Mouse (Mus musculus): ENCODE data around the gene Dok3. TPM values are rescaled to one million over a fixed set of nuclear protein-coding genes. Genes with fewer than 3 reads are reported as not detected.

The Dok3 gene
- polyA plus RNA-seq, 1 experiment from 2014 or later = 2.5 TPM

DNA sequence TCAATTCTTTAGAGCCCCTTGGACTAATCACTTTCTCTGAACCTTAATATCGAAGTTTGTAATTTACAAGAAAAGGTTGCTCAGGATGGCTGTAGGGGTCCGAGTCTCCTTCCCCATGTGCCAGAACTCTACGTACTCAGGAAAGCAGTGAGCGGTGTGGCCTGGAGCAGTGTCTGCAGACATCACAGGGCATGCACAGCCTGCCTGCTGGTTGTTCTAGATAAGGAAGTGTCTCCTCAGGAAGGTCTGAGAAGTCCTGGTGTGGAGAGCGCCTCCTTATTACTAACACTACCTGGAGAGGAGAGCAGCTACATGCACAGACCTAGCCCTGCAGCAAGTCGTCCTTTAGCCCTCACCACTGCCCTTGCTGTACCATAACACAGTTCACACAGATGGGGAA is 15.7 kb upstream of the Dok3 start:
- peaks cover 82% of the 10 kb centered on the region for H3K36me3 ChIP-seq (ENCODE audit: insufficient read depth, low read length)
- ATAC-seq (ENCODE audit: low FRiP score, low TSS enrichment) = no peak
- no peak overlapping the region for H3K9ac ChIP-seq (replicated peaks; ENCODE audit: low read length)
- no peaks in the 10 kb centered on the region for H3K9me3 ChIP-seq (ENCODE audit: low read length)
- H3K27ac ChIP-seq (ENCODE audit: low read length) = no peak overlapping the region
- no peaks in the 10 kb centered on the region for H3K4me1 ChIP-seq (ENCODE audit: insufficient read depth, low read length)
- no peaks in the 10 kb centered on the region for H3K27me3 ChIP-seq (ENCODE audit: insufficient read depth, low read length)
- no peak overlapping the region for H3K4me2 ChIP-seq (replicated peaks; ENCODE audit: low read depth, low read length)
- 91% methylated on average over 6 of the region's 6 CpGs for WGBS
- no peak overlapping the region for H3K4me3 ChIP-seq (ENCODE audit: low read length)

DNA sequence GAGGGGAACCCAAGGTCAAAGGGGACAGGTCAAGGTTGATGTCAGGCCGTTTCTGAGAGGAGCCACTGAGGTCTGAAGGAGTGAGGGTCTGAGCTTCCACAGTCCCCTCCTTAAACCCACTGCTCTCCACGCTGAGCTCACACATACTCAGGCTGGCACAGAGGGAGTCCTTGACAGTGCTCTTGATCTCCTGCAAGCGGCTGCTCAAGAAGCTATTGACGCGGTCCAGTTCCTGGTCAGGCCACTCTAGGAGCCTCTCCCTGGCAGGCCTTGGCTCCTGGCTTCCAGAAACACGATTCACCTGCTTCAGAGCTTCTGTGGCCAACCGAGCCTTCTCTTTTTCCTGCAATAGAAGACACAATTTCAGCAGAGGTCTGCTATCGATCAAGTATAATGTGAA is 14.4 kb upstream of the Dok3 start:
- Histone ChIP-seq H3K4me1 (ENCODE audit: insufficient read depth, low read length) (no peaks in the 10 kb centered on the region), H3K36me3 (ENCODE audit: insufficient read depth, low read length) (peaks cover 85% of the 10 kb centered on the region), H3K4me3 (ENCODE audit: low read length) (no peak overlapping the region), H3K27me3 (ENCODE audit: insufficient read depth, low read length) (no peaks in the 10 kb centered on the region), H3K9ac (replicated peaks; ENCODE audit: low read length) (no peak overlapping the region), H3K9me3 (ENCODE audit: low read length) (no peaks in the 10 kb centered on the region), H3K4me2 (replicated peaks; ENCODE audit: low read depth, low read length) (no peak overlapping the region), H3K27ac (ENCODE audit: low read length) (no peak overlapping the region)
- ATAC-seq (ENCODE audit: low FRiP score, low TSS enrichment) = no peak
- WGBS = 86% methylated on average over 8 of the region's 8 CpGs

DNA sequence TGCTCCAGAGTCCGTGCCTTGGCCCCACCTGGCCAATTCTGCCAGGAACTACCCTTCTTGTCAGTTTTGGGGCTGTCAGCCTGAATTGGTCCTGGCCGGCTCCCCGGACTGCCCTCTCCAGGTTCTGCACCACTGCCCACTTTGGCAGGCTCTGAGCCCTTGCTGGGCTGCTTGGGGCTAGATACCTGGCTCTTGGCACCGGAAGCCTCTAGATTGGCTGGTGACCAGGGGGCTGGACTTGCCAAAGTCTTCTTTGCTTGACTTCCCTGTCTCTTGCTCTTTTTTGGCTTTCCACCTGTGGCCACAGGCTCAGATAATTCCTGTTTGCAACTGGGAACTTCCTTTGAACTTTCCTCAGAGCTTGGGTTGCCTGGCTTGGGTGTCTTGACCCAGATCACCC is 13.8 kb upstream of the Dok3 start:
- Histone ChIP-seq H3K4me2 (replicated peaks; ENCODE audit: low read depth, low read length) (no peak overlapping the region), H3K36me3 (ENCODE audit: insufficient read depth, low read length) (peaks cover 84% of the 10 kb centered on the region), H3K9me3 (ENCODE audit: low read length) (no peaks in the 10 kb centered on the region), H3K4me3 (ENCODE audit: low read length) (no peak overlapping the region), H3K4me1 (ENCODE audit: insufficient read depth, low read length) (no peaks in the 10 kb centered on the region), H3K27ac (ENCODE audit: low read length) (no peak overlapping the region), H3K27me3 (ENCODE audit: insufficient read depth, low read length) (no peaks in the 10 kb centered on the region), H3K9ac (replicated peaks; ENCODE audit: low read length) (no peak overlapping the region)
- ATAC-seq (ENCODE audit: low FRiP score, low TSS enrichment) = no peak
- WGBS = 97% methylated on average over 4 of the region's 4 CpGs

DNA sequence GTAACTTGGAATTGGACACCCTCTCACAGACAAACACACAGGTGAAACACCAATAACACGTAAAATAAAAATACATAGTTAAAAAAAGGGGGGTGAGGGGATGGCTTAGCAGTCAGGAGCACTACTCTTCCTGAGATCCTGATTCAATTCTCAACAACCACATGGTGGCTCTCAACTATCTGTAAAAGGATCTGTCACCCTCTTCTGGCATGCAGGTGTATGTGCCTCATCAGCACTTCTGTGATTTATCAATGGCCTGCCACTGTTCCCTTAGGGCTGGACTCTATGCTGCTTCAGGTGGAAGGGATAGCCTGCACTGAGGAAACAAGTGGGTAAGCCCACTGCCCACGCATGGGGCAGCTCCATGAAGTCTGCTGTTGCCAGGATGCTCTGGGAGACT is 11.8 kb upstream of the Dok3 start:
- peaks cover 64% of the 10 kb centered on the region for H3K36me3 ChIP-seq (ENCODE audit: insufficient read depth, low read length)
- H3K9me3 ChIP-seq (ENCODE audit: low read length) = no peaks in the 10 kb centered on the region
- ATAC-seq (ENCODE audit: low FRiP score, low TSS enrichment) = no peak
- no peak overlapping the region for H3K9ac ChIP-seq (replicated peaks; ENCODE audit: low read length)
- H3K4me1 ChIP-seq (ENCODE audit: insufficient read depth, low read length) = no peaks in the 10 kb centered on the region; the same call in 1 of the 2 replicates
- H3K27ac ChIP-seq (ENCODE audit: low read length) = no peak overlapping the region
- H3K27me3 ChIP-seq (ENCODE audit: insufficient read depth, low read length) = no peaks in the 10 kb centered on the region
- H3K4me2 ChIP-seq (replicated peaks; ENCODE audit: low read depth, low read length) = no peak overlapping the region
- 91% methylated on average over 2 of the region's 2 CpGs for WGBS
- H3K4me3 ChIP-seq (ENCODE audit: low read length) = no peak overlapping the region

DNA sequence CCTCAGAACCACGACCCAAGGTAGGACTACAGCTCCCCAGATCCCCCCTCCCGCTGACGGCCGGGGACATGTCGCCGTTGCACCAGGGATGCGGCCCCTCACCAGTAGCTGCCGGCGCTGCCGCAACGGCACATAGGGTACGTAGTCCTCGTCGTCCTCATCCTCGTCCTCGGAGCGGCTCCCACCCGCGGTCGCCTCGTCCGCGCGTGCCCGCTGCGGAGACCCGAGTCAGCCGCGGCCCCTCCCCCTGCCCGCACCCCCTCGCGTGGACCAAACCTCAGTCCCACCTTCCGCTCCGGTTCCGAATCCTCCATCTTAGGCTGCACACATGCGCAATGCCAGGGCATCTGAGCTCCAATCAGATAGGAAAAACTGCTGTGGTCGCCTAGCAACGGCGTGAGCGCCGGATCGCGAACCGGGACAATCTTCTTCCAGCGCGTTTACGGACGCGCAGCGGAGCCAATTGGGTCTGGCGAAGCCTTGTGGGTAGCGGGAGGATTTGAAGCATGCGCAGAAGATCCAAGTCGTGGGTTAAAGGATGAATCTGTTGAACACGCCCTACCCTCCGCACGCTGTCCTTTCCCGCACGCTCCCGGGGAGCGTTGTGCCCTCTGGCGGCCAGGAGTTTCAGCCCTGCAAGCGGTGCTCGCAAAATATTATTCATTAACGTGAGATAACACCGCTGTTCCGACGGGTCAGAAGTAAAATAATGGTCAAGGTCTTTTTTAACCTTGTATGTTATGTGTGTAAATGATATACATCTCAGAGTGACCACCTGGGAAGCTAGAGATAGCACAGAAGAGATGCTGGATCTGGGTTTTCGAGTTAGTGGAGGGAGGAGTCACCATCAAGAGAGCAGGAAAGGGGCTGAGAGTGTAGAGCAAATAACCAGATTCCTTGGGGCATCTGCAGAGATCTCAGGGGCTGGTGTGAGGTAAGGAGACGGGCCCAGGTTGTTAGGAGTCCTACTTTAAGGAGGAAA is 7.4 kb upstream of the Dok3 start, which contains the start of gene Ddx41:
TSS of gene Ddx41 (minus strand) at position 465 of the 982 bp plus-strand sequence.
- Histone ChIP-seq H3K27me3 (ENCODE audit: insufficient read depth, low read length) (no peaks in the 10 kb centered on the region), H3K4me3 (ENCODE audit: low read length) (peak within 1 kb of the TSS; percentile 92), H3K4me2 (replicated peaks; ENCODE audit: low read depth, low read length) (peak within 1 kb of the TSS; percentile 94), H3K9me3 (ENCODE audit: low read length) (no peaks in the 10 kb centered on the region), H3K4me1 (ENCODE audit: insufficient read depth, low read length) (peaks cover 10% of the 10 kb centered on the region), H3K27ac (ENCODE audit: low read length) (peak within 1 kb of the TSS; percentile 0; the same call in 1 of the 2 replicates), H3K9ac (replicated peaks; ENCODE audit: low read length) (peak within 1 kb of the TSS; percentile 88), H3K36me3 (ENCODE audit: insufficient read depth, low read length) (peaks cover 61% of the 10 kb centered on the region)
- peak; percentile 98 for ATAC-seq (ENCODE audit: low FRiP score, low TSS enrichment)
- under 1% methylated on average over 70 of the region's 70 CpGs for WGBS

DNA sequence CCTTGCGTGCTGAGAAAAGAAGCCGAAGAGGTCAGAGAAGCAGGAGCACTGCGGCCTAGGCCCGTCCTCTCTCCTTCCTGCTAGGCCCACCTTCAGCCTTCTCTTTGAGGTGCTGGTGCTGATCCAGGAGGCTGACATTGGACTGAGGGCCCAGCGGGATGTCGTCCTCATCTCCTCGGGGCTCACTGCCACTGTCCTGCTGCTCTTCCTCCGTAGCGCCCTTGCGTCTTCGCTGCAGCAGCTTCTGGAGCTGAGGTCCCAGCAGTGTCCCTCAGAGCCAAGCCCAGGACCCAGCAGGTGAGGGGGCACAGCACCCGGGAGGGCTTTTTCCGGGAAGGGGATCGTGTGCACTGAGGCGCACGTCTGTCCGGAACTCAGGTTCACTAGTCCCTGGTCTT is 6.7 kb upstream of the Dok3 start:
- ATAC-seq (ENCODE audit: low FRiP score, low TSS enrichment) = peak; percentile 32
- no peaks in the 10 kb centered on the region for H3K27me3 ChIP-seq (ENCODE audit: insufficient read depth, low read length)
- peak overlapping the region; percentile 88 for H3K9ac ChIP-seq (replicated peaks; ENCODE audit: low read length)
- H3K9me3 ChIP-seq (ENCODE audit: low read length) = no peaks in the 10 kb centered on the region
- H3K4me2 ChIP-seq (replicated peaks; ENCODE audit: low read depth, low read length) = peak overlapping the region; percentile 94
- WGBS = 15% methylated on average over 17 of the region's 17 CpGs
- H3K27ac ChIP-seq (ENCODE audit: low read length) = no peak overlapping the region
- peaks cover 10% of the 10 kb centered on the region for H3K4me1 ChIP-seq (ENCODE audit: insufficient read depth, low read length)
- H3K36me3 ChIP-seq (ENCODE audit: insufficient read depth, low read length) = peaks cover 60% of the 10 kb centered on the region
- peak overlapping the region; percentile 92 for H3K4me3 ChIP-seq (ENCODE audit: low read length)

DNA sequence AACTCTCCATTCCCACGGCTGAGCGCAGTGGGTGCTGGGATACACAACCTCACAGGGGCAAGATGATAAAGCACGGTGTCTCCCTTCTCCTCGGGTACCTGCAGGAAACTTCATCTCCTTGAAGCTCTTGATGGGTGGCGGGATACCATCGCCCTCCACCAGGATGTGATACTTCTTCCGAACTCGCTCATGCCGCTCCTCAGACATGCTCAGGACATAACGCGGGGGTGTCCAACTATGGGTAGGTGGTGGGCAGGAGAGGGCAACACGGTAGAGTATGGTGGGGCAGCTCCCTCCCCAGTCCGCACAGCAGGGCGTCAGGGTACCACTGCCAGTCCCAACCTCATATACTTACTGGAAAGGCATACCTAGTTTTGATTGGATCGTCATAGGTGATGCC is 6.1 kb upstream of the Dok3 start:
- H3K9ac ChIP-seq (replicated peaks; ENCODE audit: low read length) = peak overlapping the region; percentile 88; the same call in 1 of the 2 replicates
- 88% methylated on average over 15 of the region's 15 CpGs for WGBS
- peaks cover 59% of the 10 kb centered on the region for H3K36me3 ChIP-seq (ENCODE audit: insufficient read depth, low read length)
- no peaks in the 10 kb centered on the region for H3K9me3 ChIP-seq (ENCODE audit: low read length)
- no peaks in the 10 kb centered on the region for H3K27me3 ChIP-seq (ENCODE audit: insufficient read depth, low read length)
- peak overlapping the region; percentile 92 for H3K4me3 ChIP-seq (ENCODE audit: low read length)
- H3K27ac ChIP-seq (ENCODE audit: low read length) = no peak overlapping the region
- peaks cover 10% of the 10 kb centered on the region for H3K4me1 ChIP-seq (ENCODE audit: insufficient read depth, low read length)
- no peak for ATAC-seq (ENCODE audit: low FRiP score, low TSS enrichment)
- peak overlapping the region; percentile 94 for H3K4me2 ChIP-seq (replicated peaks; ENCODE audit: low read depth, low read length)

DNA sequence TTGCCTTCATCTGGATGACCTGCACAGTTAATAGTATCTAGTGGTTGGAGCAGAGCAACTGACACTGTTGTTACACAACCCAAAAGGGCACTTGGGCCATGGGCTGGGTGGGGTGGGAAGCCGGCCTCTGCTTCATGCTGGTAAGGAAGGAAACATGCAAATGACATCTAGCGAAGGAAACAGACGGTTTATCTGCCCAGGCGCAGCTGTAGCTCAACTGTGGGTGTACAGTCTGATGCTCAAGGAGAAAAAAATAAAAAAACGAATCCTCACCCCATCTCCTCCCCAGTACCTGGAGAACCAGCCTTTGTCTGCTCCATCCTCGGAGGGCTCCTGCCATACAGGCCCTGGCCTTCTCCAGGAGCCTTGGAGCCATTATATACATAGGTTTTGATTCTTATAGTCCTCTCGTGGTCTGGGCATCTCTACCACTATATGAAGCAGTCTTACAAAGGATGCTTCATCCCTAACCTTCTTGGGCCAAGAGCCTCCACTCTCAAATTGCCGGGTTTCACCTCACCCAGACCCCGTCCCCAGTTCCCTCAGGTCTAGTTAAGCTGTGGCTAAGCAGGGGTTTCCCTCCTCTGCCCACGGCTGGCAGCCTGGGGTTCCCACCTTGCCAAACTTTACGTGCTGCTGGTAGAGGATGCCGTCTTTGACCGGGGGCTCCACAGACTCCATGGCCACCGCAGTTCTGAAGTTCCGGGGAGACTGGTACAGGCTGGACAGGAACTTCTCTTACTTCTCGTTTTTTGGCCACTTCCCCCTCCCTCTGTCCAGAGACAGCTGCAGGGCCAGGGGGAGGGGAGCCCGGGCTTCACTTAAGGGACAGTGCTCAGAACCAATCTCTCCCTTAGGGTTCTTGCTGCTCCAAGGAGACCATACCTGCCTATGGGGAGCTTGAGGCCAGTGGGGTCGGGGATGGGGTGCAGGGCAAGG is 993 bp downstream of the Dok3 start:
- no peak for ATAC-seq (ENCODE audit: low FRiP score, low TSS enrichment)
- no peaks in the 10 kb centered on the region; the same call in 1 of the 2 replicates for H3K4me1 ChIP-seq (ENCODE audit: insufficient read depth, low read length)
- 79% methylated on average over 18 of the region's 18 CpGs for WGBS
- H3K4me2 ChIP-seq (replicated peaks; ENCODE audit: low read depth, low read length) = no peak overlapping the region
- no peaks in the 10 kb centered on the region for H3K27me3 ChIP-seq (ENCODE audit: insufficient read depth, low read length)
- H3K4me3 ChIP-seq (ENCODE audit: low read length) = no peak overlapping the region
- no peak overlapping the region for H3K27ac ChIP-seq (ENCODE audit: low read length)
- H3K9me3 ChIP-seq (ENCODE audit: low read length) = no peaks in the 10 kb centered on the region
- peaks cover 35% of the 10 kb centered on the region for H3K36me3 ChIP-seq (ENCODE audit: insufficient read depth, low read length)
- no peak overlapping the region for H3K9ac ChIP-seq (replicated peaks; ENCODE audit: low read length)

DNA sequence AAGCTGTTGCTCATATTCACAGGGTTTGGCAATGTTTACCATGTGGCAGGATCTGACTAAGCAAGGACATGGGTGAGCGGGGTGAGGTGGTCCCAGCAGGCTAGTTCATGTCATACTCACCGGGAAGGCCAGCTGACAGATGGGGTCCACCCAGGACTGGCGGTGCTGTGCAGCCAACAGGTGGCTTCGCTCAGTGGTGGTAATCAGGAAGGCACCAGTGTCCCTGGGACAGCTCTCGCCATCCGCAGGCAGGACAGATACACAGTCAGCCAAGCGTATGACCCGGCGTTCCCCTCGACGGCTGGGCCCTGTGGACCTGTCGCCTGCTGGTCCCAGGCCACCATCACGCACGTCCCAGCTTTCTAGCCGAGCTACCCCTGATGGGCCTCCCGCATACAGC is 1.9 kb downstream of the Dok3 start:
- WGBS = 77% methylated on average over 16 of the region's 16 CpGs

More for the DNA sequence above, 1.9 kb downstream of the Dok3 start:
- H3K27me3 ChIP-seq (ENCODE audit: insufficient read depth, low read length) = no peaks in the 10 kb centered on the region
- no peak overlapping the region for H3K27ac ChIP-seq (ENCODE audit: low read length)
- ATAC-seq (ENCODE audit: low FRiP score, low TSS enrichment) = no peak
- H3K4me2 ChIP-seq (replicated peaks; ENCODE audit: low read depth, low read length) = no peak overlapping the region
- no peak overlapping the region for H3K9ac ChIP-seq (replicated peaks; ENCODE audit: low read length)
- peaks cover 5% of the 10 kb centered on the region; the same call in 1 of the 2 replicates for H3K4me1 ChIP-seq (ENCODE audit: insufficient read depth, low read length)
- H3K4me3 ChIP-seq (ENCODE audit: low read length) = no peak overlapping the region
- no peaks in the 10 kb centered on the region for H3K9me3 ChIP-seq (ENCODE audit: low read length)
- peaks cover 28% of the 10 kb centered on the region for H3K36me3 ChIP-seq (ENCODE audit: insufficient read depth, low read length)

Data from kidney, embryonic 16.5 days (tissue).